In genomic region chr4:43114946-43115345, GRCm38 (mm10) we compare ENCODE assay signal across 9 mouse cellular contexts. TPM values are rescaled to one million over a fixed set of nuclear protein-coding genes. Genes with fewer than 3 reads are reported as not detected.
A peak's percentile ranks its signal among the peaks of the same experiment; 100 is the strongest.
DNase-seq lines count a peak whose midpoint lies in the region; ATAC-seq and TF ChIP-seq lines count a peak whose summit lies in the region.
"Had no signal": no experiment of that assay in that cellular context is flagged by ENCODE, and none has a peak within 500 bp of the region (broad histone marks: within the 10 kb centered on the region; RNA-seq: fewer than 3 reads in every experiment).

No protein-coding gene starts in this region.

- H3K4me2 ChIP-seq in heart, embryonic 11.5 days: no peak overlapping the region
- H3K4me2 ChIP-seq: liver, embryonic 15.5 days had no signal

- H3K27ac ChIP-seq in heart, embryonic 11.5 days (ENCODE audit: low read depth, low read length): no peak overlapping the region
- no peak overlapping the region for H3K27ac ChIP-seq in gastrocnemius, adult 2 months
- H3K27ac ChIP-seq: liver, embryonic 15.5 days had no signal

- peak; percentile 36 for DNase-seq in heart, adult 8-10 months (ENCODE audit: low spot score)
- peak; percentile 28 for DNase-seq in ES-CJ7 (ENCODE audit: low read depth, low spot score)
- DNase-seq in cerebellum, adult 11-12 months: peak; percentile 17
- peak; percentile 42 for DNase-seq in gastrocnemius, adult 2 months
- peak; percentile 69 to 78 for DNase-seq in layer of hippocampus, postnatal 10 days (ENCODE audit: low spot score in 2 of 2)
- peak; percentile 24 for DNase-seq in thymus, postnatal 0 days (ENCODE audit: low spot score)

- no peaks in the 10 kb centered on the region for H3K9me3 ChIP-seq in heart, embryonic 11.5 days (replicated peaks; ENCODE audit: control insufficient read depth, low read length)
- H3K9me3 ChIP-seq: liver, embryonic 15.5 days had no signal

- no peak overlapping the region for H3K9ac ChIP-seq in heart, embryonic 11.5 days (ENCODE audit: low read depth, low read length)
- H3K9ac ChIP-seq: liver, embryonic 15.5 days had no signal

- no peaks in the 10 kb centered on the region for H3K27me3 ChIP-seq in heart, embryonic 11.5 days (ENCODE audit: control insufficient read depth, insufficient read depth, low read length)
- H3K27me3 ChIP-seq: liver, embryonic 15.5 days had no signal

- WGBS in heart, embryonic 11.5 days (ENCODE audit: insufficient replicate concordance): 20% methylated on average over 2 of the region's 2 CpGs

- no peak for ATAC-seq in heart, embryonic 11.5 days (replicated peaks; ENCODE audit: insufficient number of reproducible peaks, low FRiP score, low TSS enrichment)
- peak; percentile 57 for ATAC-seq in megakaryocyte progenitor cell, adult 5-6 weeks (replicated peaks; ENCODE audit: poor library complexity)

- H3K36me3 ChIP-seq in heart, embryonic 11.5 days (ENCODE audit: control insufficient read depth, insufficient read depth, low read length): no peaks in the 10 kb centered on the region
- H3K36me3 ChIP-seq: liver, embryonic 15.5 days had no signal

- TF ChIP-seq CTCF in gastrocnemius, adult 2 months (IDR thresholded peaks at IDR 0.05): peak; percentile 71

- H3K4me1 ChIP-seq in heart, embryonic 11.5 days (ENCODE audit: control insufficient read depth, insufficient read depth, low read length): no peaks in the 10 kb centered on the region
- H3K4me1 ChIP-seq: liver, embryonic 15.5 days had no signal

- no peak overlapping the region for H3K4me3 ChIP-seq in heart, embryonic 11.5 days (ENCODE audit: low read depth, low read length)
- H3K4me3 ChIP-seq in gastrocnemius, adult 2 months: no peak overlapping the region
- H3K4me3 ChIP-seq: liver, embryonic 15.5 days had no signal

- intact Hi-C loops in gastrocnemius, adult 2 months (cut with DNase I): no loop called here

RNA-seq across cellular contexts. Expression of gene Unc13b, which starts 56.2 kb away (rescaled TPM):
- total RNA-seq in heart, adult 8-10 months (2022): 10 to 100 TPM in 3 of 4 experiments, 1 to 10 TPM in 1; 7.7 to 11.7 (median 10.1) TPM
- 9.3 TPM in 2 replicates for polyA plus RNA-seq in heart, embryonic 11.5 days (2014; fragmentation: Nextera tagmentation; extraction: Ambion mirVana)
- total RNA-seq in gastrocnemius, adult 2 months (2021): 1 to 10 TPM; 2.1 to 2.9 TPM
- total RNA-seq in layer of hippocampus, postnatal 10 days (2021): 10 to 100 TPM; 53.7 to 70.3 TPM
- 0.07 TPM in 1 of 2 replicates, not detected in the other for total RNA-seq in megakaryocyte progenitor cell, adult 5-6 weeks (2015)
- 0.37 and 0.96 TPM in 2 replicates for total RNA-seq in megakaryocyte progenitor cell, adult 5-6 weeks (2017)
- polyA plus RNA-seq in thymus, postnatal 0 days (2015; fragmentation: Nextera tagmentation; extraction: Ambion mirVana): 0.15 and 0.29 TPM in 2 replicates

Comparison
In these comparisons a context has a peak if more than half of its experiments do, and no peak if none do; other contexts are left out.
1. DNase-seq: peak in every context shown above with its lines; median percentile 74 in layer of hippocampus, postnatal 10 days; 42 in gastrocnemius, adult 2 months; 36 in heart, adult 8-10 months; 28 in ES-CJ7; 24 in thymus, postnatal 0 days; 17 in cerebellum, adult 11-12 months.
2. RNA of gene Unc13b, which starts 56.2 kb away (total RNA-seq): 53.7 to 70.3 TPM in layer of hippocampus, postnatal 10 days; 7.7 to 11.7 TPM in heart, adult 8-10 months, 2.1 to 2.9 TPM in gastrocnemius, adult 2 months and 0.07 to 0.96 TPM in megakaryocyte progenitor cell, adult 5-6 weeks; every median in the first group is over 4 times any median in the second.